Mouse (Mus musculus) intestine, postnatal 0 days (tissue): ENCODE measurements around the gene Gm13691. TPM values are rescaled to one million over a fixed set of nuclear protein-coding genes. Genes with fewer than 3 reads are reported as not detected.

Source experiments
- ATAC-seq: fragments of 200-750 bp; cut with Nextera tagmentation; 2 replicates; pipeline ENCODE4 v1.8.0; 2017; ENCODE audit warnings: mild to moderate bottlenecking, moderate TSS enrichment, moderate library complexity
- H3K27ac ChIP-seq: fragments of 300-500 bp; sonication (generic); 2 replicates; pipeline ENCODE4 v1.5.1; 2014; ENCODE audit warnings: mild to moderate bottlenecking, low read depth, low read length, moderate library complexity
- H3K27me3 ChIP-seq: fragments of 300-500 bp; sonication (generic); replicated peaks from 2 replicates; pipeline ENCODE4 v1.6.1; 2014; ENCODE audit warnings: low read length, mixed read lengths; ENCODE audit not compliant: control insufficient read depth, insufficient read depth
- H3K36me3 ChIP-seq: fragments of 300-500 bp; sonication (generic); 2 replicates; pipeline ENCODE4 v1.6.1; 2014; ENCODE audit warnings: mild to moderate bottlenecking, moderate library complexity; ENCODE audit not compliant: control insufficient read depth, insufficient read depth
- H3K4me1 ChIP-seq: fragments of 300-500 bp; sonication (generic); replicated peaks from 2 replicates; pipeline ENCODE4 v1.6.1; 2014; ENCODE audit warnings: antibody characterized with exemption, low read length, mixed read lengths; ENCODE audit not compliant: control insufficient read depth, insufficient read depth
- H3K4me2 ChIP-seq: fragments of 300-500 bp; sonication (generic); replicated peaks from 2 replicates; pipeline ENCODE4 v1.6.1; 2014; ENCODE audit warnings: low read depth, mild to moderate bottlenecking, moderate library complexity
- H3K4me3 ChIP-seq: fragments of 300-500 bp; sonication (generic); 2 replicates; pipeline ENCODE4 v1.5.1; 2014; ENCODE audit warnings: low read depth, low read length
- H3K9ac ChIP-seq: fragments of 300-500 bp; sonication (generic); 2 replicates; pipeline ENCODE4 v1.6.1; 2014; ENCODE audit warnings: mild to moderate bottlenecking, low read depth, low read length
- H3K9me3 ChIP-seq: fragments of 300-500 bp; sonication (generic); 2 replicates; pipeline ENCODE4 v1.6.1; 2016; ENCODE audit warnings: mixed run types; ENCODE audit not compliant: control insufficient read depth
- CTCF ChIP-seq: sonication (generic); IDR thresholded peaks from 2 replicates; pipeline ENCODE4 v1.5.1; 2016; ENCODE audit warnings: low read depth, mild to moderate bottlenecking, control low read depth, antibody characterized with exemption, moderate library complexity
- WGBS: fragments of 180-500 bp; shearing (Covaris S2); extraction: QIAGEN DNeasy Blood & Tissue Kit; methylation state at CpG from one replicate; pipeline ENCODE4 v1.1.7; 2014; 5-methylcytosine and 5-hydroxymethylcytosine counted together
- polyA plus RNA-seq: library from polyadenylated mRNA; unstranded; fragments of >200 nt; fragmentation: Nextera tagmentation; extraction: Ambion mirVana; gene quantifications from 2 replicates; pipeline ENCODE4 v1.2.1, GENCODE M21; 2015

The Gm13691 gene
- polyA plus RNA-seq, 1 experiment from 2014 or later: not detected

GRCm38 (mm10) chr2:84018330-84018729 lies 28.0 kb downstream of the Gm13691 start:
- Histone ChIP-seq H3K9me3 (no peaks in the 10 kb centered on the region), H3K27ac (no peak overlapping the region), H3K4me1 (no peaks in the 10 kb centered on the region), H3K9ac (no peak overlapping the region), H3K27me3 (no peaks in the 10 kb centered on the region), H3K36me3 (no peaks in the 10 kb centered on the region), H3K4me2 (no peak overlapping the region), H3K4me3 (no peak overlapping the region)
- no peak for TF ChIP-seq CTCF
- ATAC-seq: no peak
- 61% methylated on average over 3 of the region's 3 CpGs for WGBS

DNA sequence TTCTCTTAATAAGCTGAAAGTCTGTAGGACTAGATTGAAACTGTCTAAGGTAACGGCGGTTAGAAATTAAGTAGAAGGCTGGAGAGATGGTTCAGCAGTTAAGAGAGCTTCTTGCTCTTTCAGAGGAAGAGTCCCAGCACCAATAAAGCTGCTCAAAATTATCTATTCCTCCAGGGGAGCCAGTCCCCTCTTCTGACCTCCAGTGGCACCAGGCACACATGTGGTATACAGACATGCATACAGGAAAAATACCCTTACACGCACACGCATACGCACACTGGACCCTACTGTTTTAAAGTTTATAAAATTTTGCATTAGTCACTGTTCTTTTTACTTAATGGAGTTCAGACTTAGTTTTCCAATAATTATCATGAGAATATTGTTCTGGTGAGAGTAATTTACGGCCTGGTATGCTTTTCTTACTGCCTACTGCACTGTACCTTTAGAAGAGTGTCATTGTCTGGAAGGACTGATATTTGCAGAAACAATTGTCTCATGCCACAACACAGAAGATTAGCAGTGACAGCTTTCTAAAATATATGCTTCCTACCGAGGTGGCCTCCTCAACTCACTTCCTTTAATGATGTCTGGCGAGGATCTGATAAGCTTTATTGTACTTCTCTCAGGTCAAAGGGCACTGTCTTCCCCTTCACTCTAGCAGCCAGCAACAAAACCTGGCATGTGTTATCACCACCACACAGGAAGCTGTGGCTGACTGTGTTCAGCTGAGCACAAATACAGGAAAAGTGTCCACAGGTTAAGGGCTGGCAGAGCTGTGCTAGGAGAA lies 29.4 kb downstream of the Gm13691 start:
- 0 out of 2 replicates have a peak, but pooled peaks have one; percentile 41 for ATAC-seq
- no peaks in the 10 kb centered on the region for H3K36me3 ChIP-seq
- H3K9me3 ChIP-seq: no peaks in the 10 kb centered on the region
- H3K27ac ChIP-seq: no peak overlapping the region
- no peak for TF ChIP-seq CTCF
- no peak overlapping the region for H3K4me3 ChIP-seq
- H3K9ac ChIP-seq: no peak overlapping the region
- H3K4me1 ChIP-seq: no peaks in the 10 kb centered on the region
- no peak overlapping the region for H3K4me2 ChIP-seq
- no peaks in the 10 kb centered on the region for H3K27me3 ChIP-seq
- WGBS: 61% methylated on average over 8 of the region's 8 CpGs

DNA sequence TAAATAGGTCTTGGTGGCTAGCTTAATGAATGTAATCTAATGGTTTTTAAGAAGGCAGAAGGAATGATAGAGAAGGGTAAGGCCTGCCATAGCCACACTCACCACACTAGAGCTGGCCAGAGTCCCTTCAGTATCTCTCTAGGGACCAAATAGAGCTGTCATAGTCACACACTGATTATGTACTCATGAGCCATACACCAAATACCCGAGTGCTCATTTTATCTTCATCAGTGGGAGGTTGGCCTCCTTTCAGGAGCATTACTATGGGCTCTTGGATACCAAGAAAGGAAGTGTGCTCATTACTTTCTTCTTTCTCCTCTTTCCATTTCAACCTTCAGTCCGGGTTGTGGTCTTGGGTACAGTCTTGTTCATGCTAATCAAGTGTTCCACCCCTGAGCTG lies 31.6 kb downstream of the Gm13691 start:
- Histone ChIP-seq H3K36me3 (no peaks in the 10 kb centered on the region), H3K27ac (no peak overlapping the region), H3K9ac (no peak overlapping the region), H3K4me3 (no peak overlapping the region), H3K4me2 (no peak overlapping the region), H3K4me1 (no peaks in the 10 kb centered on the region), H3K27me3 (no peaks in the 10 kb centered on the region), H3K9me3 (no peaks in the 10 kb centered on the region)
- TF ChIP-seq CTCF: no peak
- WGBS: 89% methylated on average over 2 of the region's 2 CpGs
- ATAC-seq: no peak

- TF ChIP-seq CTCF: no peak
- H3K9me3 ChIP-seq: no peaks in the 10 kb centered on the region
- 85% methylated on average over 2 of the region's 2 CpGs for WGBS
- no peak overlapping the region for H3K9ac ChIP-seq
- H3K36me3 ChIP-seq: no peaks in the 10 kb centered on the region
- 0 out of 2 replicates have a peak, but pooled peaks have one; percentile 4 for ATAC-seq
- no peak overlapping the region for H3K4me3 ChIP-seq
- H3K27me3 ChIP-seq: no peaks in the 10 kb centered on the region
- H3K4me1 ChIP-seq: no peaks in the 10 kb centered on the region
- H3K27ac ChIP-seq: no peak overlapping the region
- H3K4me2 ChIP-seq: no peak overlapping the region
Observed at GRCm38 (mm10) chr2:84022905-84023304, 32.6 kb downstream of the Gm13691 start.

DNA sequence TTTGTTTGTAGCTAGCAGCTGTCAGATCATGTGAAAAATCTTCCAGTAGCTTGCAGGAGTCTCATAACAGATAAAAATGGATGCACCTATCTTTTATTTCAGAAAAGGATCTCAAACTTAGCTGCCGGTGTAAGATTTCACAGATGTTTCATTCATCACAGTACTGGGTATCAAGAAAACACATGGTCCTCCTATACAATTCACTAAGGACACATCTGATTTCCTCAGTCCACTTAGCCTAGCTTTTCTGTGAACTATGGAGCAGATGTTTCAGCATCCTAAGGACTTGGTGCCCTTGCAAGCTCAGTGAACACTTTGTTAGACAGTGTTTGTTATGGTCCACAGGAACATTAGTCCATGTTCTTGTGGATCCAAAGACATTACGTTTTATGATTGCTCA lies 33.0 kb downstream of the Gm13691 start:
- ATAC-seq: no peak
- 71% methylated on average over 2 of the region's 2 CpGs for WGBS

DNA sequence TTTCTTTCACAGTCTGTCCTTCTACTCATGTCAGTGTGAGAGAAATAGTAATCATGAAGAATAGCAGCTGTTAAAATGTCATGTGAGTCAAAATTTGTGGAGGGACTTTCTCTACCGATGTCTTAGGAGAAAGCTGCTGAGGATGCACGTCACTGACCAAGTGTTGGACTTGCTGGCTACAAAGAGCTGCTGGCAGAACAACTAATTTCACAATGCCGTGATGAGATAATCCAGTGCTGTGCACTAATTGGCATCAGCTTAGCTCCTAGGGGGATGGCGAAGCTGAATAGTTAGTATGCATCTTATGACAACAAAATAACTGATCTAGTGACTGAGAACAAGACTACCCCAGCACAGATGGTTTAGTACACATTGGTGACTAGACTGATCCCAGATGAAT lies 34.9 kb downstream of the Gm13691 start:
- H3K9ac ChIP-seq: no peak overlapping the region
- WGBS: 67% methylated on average over 4 of the region's 4 CpGs
- no peak for ATAC-seq
- TF ChIP-seq CTCF: no peak
- H3K27ac ChIP-seq: no peak overlapping the region
- no peaks in the 10 kb centered on the region for H3K9me3 ChIP-seq
- H3K36me3 ChIP-seq: no peaks in the 10 kb centered on the region
- no peaks in the 10 kb centered on the region for H3K27me3 ChIP-seq
- H3K4me2 ChIP-seq: no peak overlapping the region
- no peaks in the 10 kb centered on the region for H3K4me1 ChIP-seq
- H3K4me3 ChIP-seq: no peak overlapping the region

More for the DNA sequence above, 33.0 kb downstream of the Gm13691 start:
- no peak for TF ChIP-seq CTCF
- no peaks in the 10 kb centered on the region for H3K9me3 ChIP-seq
- H3K27ac ChIP-seq: no peak overlapping the region
- no peak overlapping the region for H3K9ac ChIP-seq
- H3K4me3 ChIP-seq: no peak overlapping the region
- H3K27me3 ChIP-seq: no peaks in the 10 kb centered on the region
- H3K4me2 ChIP-seq: no peak overlapping the region
- no peaks in the 10 kb centered on the region for H3K4me1 ChIP-seq
- no peaks in the 10 kb centered on the region for H3K36me3 ChIP-seq

- 84% methylated on average over 2 of the region's 2 CpGs for WGBS
Observed at GRCm38 (mm10) chr2:84032505-84032904, 42.2 kb downstream of the Gm13691 start.

More at GRCm38 (mm10) chr2:84032505-84032904, 42.2 kb downstream of the Gm13691 start:
- H3K27ac ChIP-seq: no peak overlapping the region
- no peak overlapping the region for H3K4me2 ChIP-seq
- no peak overlapping the region for H3K9ac ChIP-seq
- H3K27me3 ChIP-seq: no peaks in the 10 kb centered on the region
- no peaks in the 10 kb centered on the region for H3K9me3 ChIP-seq
- no peak for ATAC-seq
- TF ChIP-seq CTCF: no peak
- no peaks in the 10 kb centered on the region for H3K36me3 ChIP-seq
- no peaks in the 10 kb centered on the region for H3K4me1 ChIP-seq
- H3K4me3 ChIP-seq: no peak overlapping the region
